Mouse (Mus musculus) olfactory bulb, adult 2 months (tissue): ENCODE data around the gene Thtpa. TPM values are rescaled to one million over a fixed set of nuclear protein-coding genes. Genes with fewer than 3 reads are reported as not detected.

Experiments used
- H3K27ac ChIP-seq: fragments of 200-500 bp; 2 replicates; pipeline ENCODE4 v1.5.1; 2012; ENCODE audit warnings: low read depth, low read length; ENCODE audit not compliant: insufficient read depth
- H3K4me1 ChIP-seq: fragments of 200-500 bp; 2 replicates; pipeline ENCODE4 v1.6.1; 2012; ENCODE audit warnings: low read length; ENCODE audit not compliant: control insufficient read depth, insufficient read depth
- H3K4me3 ChIP-seq: fragments of 200-500 bp; 2 replicates; pipeline ENCODE4 v1.5.1; 2012; ENCODE audit warnings: mild to moderate bottlenecking, low read depth, low read length, moderate library complexity; ENCODE audit not compliant: insufficient read depth
- CTCF ChIP-seq: fragments of 200-500 bp; IDR thresholded peaks from 2 replicates; pipeline ENCODE4 v1.5.1; 2012; ENCODE audit warnings: low read depth, mild to moderate bottlenecking, low read length, moderate library complexity; ENCODE audit not compliant: insufficient read depth
- POLR2A ChIP-seq: fragments of 200-500 bp; IDR thresholded peaks from 2 replicates; pipeline ENCODE4 v1.6.1; 2012; ENCODE audit warnings: mild to moderate bottlenecking, low read depth, low read length, moderate library complexity; ENCODE audit not compliant: insufficient read depth
- WGBS: fragments of 180-500 bp; shearing (Covaris S2); methylation state at CpG from one replicate; pipeline ENCODE4 v1.1.7; 2018; 5-methylcytosine and 5-hydroxymethylcytosine counted together
- polyA plus RNA-seq: library from polyadenylated mRNA; stranded (reverse); fragments of >200 nt; gene quantifications from 2 replicates; pipeline ENCODE4 v1.2.4, GENCODE M21; 2012; ENCODE audit warnings: low replicate concordance; ENCODE audit not compliant: missing spikeins, insufficient read depth, insufficient read length

The Thtpa gene
- polyA plus RNA-seq, 1 experiment: not detected

DNA sequence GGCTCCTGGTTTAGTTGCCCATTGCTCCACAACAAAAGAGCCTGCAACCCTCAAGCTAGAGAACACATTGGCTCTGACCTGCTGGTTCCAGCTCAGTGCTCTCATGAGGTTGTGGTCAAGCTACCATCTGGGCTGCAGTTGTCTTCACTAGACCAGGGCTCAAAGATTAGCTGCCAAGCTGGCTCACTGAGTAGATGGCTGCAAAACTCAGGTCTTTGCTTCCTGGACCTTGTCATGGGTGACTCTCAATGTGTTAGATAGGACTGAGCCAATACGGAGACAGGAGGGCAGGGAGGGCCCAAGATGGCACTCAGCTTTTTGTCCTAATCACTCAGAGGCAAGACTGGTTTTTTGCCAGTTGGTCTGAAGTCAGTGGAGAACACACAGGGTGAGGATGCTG lies 51.7 kb downstream of the Thtpa start:
- Histone ChIP-seq H3K4me1 (peaks cover 7% of the 10 kb centered on the region), H3K27ac (no peak overlapping the region), H3K4me3 (no peak overlapping the region)
- TF ChIP-seq POLR2A (no peak), CTCF (no peak)
- WGBS: 100% methylated on average over 1 of the region's 1 CpGs

DNA sequence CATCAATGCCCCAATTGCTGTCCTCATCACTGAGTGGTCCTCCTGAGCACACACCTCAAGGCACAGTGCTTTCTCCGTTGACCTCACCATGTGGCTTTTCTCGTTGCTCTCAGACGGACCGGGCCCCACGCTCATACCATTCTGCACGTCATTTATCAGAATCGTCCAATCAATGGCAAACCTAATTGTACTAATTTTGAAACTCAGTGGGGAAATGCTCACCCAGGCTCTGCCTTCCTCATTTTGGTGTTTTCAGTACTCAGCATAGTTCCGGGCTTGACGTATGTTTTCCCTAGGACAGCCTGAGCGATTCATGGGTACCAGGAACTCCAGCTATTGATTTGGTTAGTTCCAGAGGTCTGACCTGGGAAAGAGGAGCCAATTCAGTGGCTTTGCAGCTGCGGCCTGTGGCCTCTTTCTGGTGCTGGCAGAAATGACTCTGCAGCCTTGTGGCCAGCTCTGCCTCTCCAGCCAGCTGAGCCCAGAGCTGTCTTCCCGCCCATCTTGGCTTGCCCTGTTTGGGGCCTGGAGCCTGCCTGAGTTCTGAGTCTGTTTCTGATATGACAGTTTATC lies 52.3 kb downstream of the Thtpa start:
- WGBS: 81% methylated on average over 12 of the region's 12 CpGs
- no peak for TF ChIP-seq POLR2A
- no peak for TF ChIP-seq CTCF
- H3K4me1 ChIP-seq: peaks cover 7% of the 10 kb centered on the region
- H3K27ac ChIP-seq: no peak overlapping the region
- no peak overlapping the region for H3K4me3 ChIP-seq

DNA sequence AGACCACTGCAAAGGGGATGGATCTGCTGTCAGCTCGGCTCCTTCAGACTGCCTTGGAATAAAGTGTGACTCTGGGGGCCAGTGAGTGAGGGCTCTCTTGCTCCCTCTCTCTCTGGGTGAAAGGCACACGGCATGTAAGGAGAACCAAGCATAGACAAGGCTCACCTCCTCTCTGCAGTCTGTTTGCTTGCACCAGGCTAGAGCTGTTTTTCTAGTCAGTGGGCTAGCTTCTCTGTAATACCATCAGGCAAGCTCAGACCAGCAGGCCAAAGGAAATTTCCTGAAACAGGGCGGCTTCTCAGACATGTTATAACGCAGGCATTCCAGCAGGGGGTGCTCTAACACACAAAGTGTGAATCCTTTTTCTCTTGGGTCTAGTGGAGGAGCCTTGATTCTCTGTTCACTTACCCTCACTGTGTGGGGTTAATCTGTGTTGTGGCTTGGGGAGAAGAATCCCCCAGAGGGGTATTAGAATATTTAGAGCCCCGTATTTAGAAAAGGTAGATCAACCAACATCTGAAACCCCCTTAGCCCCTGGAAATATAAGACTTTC lies 53.9 kb downstream of the Thtpa start:
- WGBS: 33% methylated on average over 5 of the region's 5 CpGs
- H3K27ac ChIP-seq: no peak overlapping the region; the same call in 1 of the 2 replicates

More for the DNA sequence above, 53.9 kb downstream of the Thtpa start:
- Histone ChIP-seq H3K4me3 (no peak overlapping the region), H3K4me1 (peaks cover 7% of the 10 kb centered on the region)
- TF ChIP-seq POLR2A (no peak), CTCF (no peak)

Other genes starting within 250 kb of the Thtpa start
- gene Homez, start 223.8 kb upstream of the Thtpa start, polyA plus RNA-seq: not detected in 2 replicates
- not detected in 2 replicates for gene Ppp1r3e, start 217.2 kb upstream of the Thtpa start, polyA plus RNA-seq
- 145 TPM in 1 of 2 replicates, not detected in the other for gene Bcl2l2, start 211.4 kb upstream of the Thtpa start, polyA plus RNA-seq
- not detected in 2 replicates for gene Gm20521, start 211.3 kb upstream of the Thtpa start, polyA plus RNA-seq
- gene Pabpn1, start 202.3 kb upstream of the Thtpa start, polyA plus RNA-seq: not detected in 2 replicates
- 220 TPM in 1 of 2 replicates, not detected in the other for gene Slc22a17, start 181.7 kb upstream of the Thtpa start, polyA plus RNA-seq
- gene Efs, start 168.7 kb upstream of the Thtpa start, polyA plus RNA-seq: not detected in 2 replicates
- not detected in 2 replicates for gene Il25, start 162.1 kb upstream of the Thtpa start, polyA plus RNA-seq
- not detected in 2 replicates for gene Cmtm5, start 158.5 kb upstream of the Thtpa start, polyA plus RNA-seq
- not detected in 2 replicates for gene Myh6, start 127.9 kb upstream of the Thtpa start, polyA plus RNA-seq
- not detected in 2 replicates for gene Gm17428, start 117.9 kb upstream of the Thtpa start, polyA plus RNA-seq
- gene Myh7, start 100.2 kb upstream of the Thtpa start, polyA plus RNA-seq: not detected in 2 replicates
- not detected in 2 replicates for gene Ngdn, start 79.3 kb upstream of the Thtpa start, polyA plus RNA-seq
- not detected in 2 replicates for gene Zfhx2, start 2.5 kb upstream of the Thtpa start, polyA plus RNA-seq
- not detected in 2 replicates for gene Ap1g2, start 11.8 kb downstream of the Thtpa start, polyA plus RNA-seq
- gene Jph4, start 22.2 kb downstream of the Thtpa start, polyA plus RNA-seq: not detected in 2 replicates
- gene Dhrs2, start 127.2 kb downstream of the Thtpa start, polyA plus RNA-seq: not detected in 2 replicates